Comparison of ENCODE assay signal across 17 mouse cellular contexts in the genomic region with DNA sequence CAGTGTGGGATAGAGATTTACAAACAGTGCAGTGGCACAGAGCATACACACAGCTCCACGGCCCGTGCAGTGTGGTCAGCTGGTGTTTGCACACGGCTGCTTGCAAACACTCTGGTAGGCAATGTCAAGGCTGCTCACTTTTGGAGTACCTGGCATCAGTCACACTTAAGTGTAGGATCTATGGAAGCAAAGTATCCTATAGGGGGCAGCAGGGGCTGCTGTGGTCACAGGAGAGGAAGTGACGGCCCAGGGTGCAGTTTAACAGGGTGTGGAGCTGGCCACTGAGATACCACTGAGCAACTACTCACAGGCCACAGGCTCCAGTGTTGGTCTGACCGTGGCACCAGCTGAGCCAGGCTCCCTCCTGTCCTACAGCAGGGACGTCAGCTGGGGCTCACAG. TPM values are rescaled to one million over a fixed set of nuclear protein-coding genes. Genes with fewer than 3 reads are reported as not detected.
DNase-seq lines count a peak whose midpoint lies in the region; ATAC-seq and TF ChIP-seq lines count a peak whose summit lies in the region.
"Had no signal": no experiment of that assay in that cellular context is flagged by ENCODE, and none has a peak within 500 bp of the region (broad histone marks: within the 10 kb centered on the region; RNA-seq: fewer than 3 reads in every experiment).

No protein-coding gene starts in this region.

- DNase-seq in heart, postnatal 0 days (ENCODE audit: low spot score), result no peak
- DNase-seq in 416B (ENCODE audit: low read depth), result peak; percentile 73
- DNase-seq in brain, embryonic 14.5 days (ENCODE audit: low read depth), result no peak
- peak; percentile 38 for DNase-seq in lung, postnatal 10 days
- DNase-seq in testis, postnatal 14 days (ENCODE audit: low spot score), result no peak
- no peak for DNase-seq in thymus, postnatal 0 days (ENCODE audit: low spot score)
- DNase-seq: adrenal gland, postnatal 36 days; cerebellum, postnatal 14 days; kidney, adult 9 months; midbrain, embryonic 14.5 days; retina, postnatal 1 day; thymus, postnatal 14 days had no signal

- TF ChIP-seq POLR2A in brain, embryonic 14.5 days (IDR thresholded peaks at IDR 0.05; ENCODE audit: borderline replicate concordance, extremely low read depth, insufficient read depth, insufficient read length, poor library complexity, severe bottlenecking), result no peak

- TF ChIP-seq CTCF in heart, postnatal 0 days (IDR thresholded peaks at IDR 0.05; ENCODE audit: low read depth), result 0 out of 2 replicates have a peak, but pooled peaks have one; percentile 15
- peak; percentile 21; the same call in 1 of the 2 replicates for TF ChIP-seq CTCF in brain, embryonic 14.5 days (IDR thresholded peaks at IDR 0.05; ENCODE audit: borderline replicate concordance, extremely low read depth, insufficient read depth, insufficient read length)

- no peaks in the 10 kb centered on the region for H3K4me1 ChIP-seq in heart, postnatal 0 days (ENCODE audit: control insufficient read depth, insufficient read depth)
- no peaks in the 10 kb centered on the region for H3K4me1 ChIP-seq in heart, embryonic 11.5 days (ENCODE audit: control insufficient read depth, insufficient read depth, low read length)
- H3K4me1 ChIP-seq: hindbrain, embryonic 12.5 days; neural tube, embryonic 12.5 days had no signal

- no peak overlapping the region for H3K4me2 ChIP-seq in heart, postnatal 0 days (ENCODE audit: low read depth, low read length)
- no peak overlapping the region for H3K4me2 ChIP-seq in heart, embryonic 11.5 days
- H3K4me2 ChIP-seq: hindbrain, embryonic 12.5 days; neural tube, embryonic 12.5 days had no signal

- H3K27ac ChIP-seq in heart, postnatal 0 days (ENCODE audit: low read depth), result no peak overlapping the region
- no peak overlapping the region for H3K27ac ChIP-seq in heart, embryonic 11.5 days (ENCODE audit: low read depth, low read length)
- H3K27ac ChIP-seq: hindbrain, embryonic 12.5 days; neural tube, embryonic 12.5 days had no signal

- 79% methylated on average over 6 of the region's 6 CpGs for WGBS in heart, postnatal 0 days
- whole genome bisulfite sequencing in heart, embryonic 11.5 days (ENCODE audit: insufficient replicate concordance), result 77% methylated on average over 6 of the region's 6 CpGs

- no peak; the same call in 1 of the 2 replicates for ATAC-seq in heart, postnatal 0 days (ENCODE audit: insufficient read depth, low read depth)
- no peak for ATAC-seq in heart, embryonic 11.5 days (replicated peaks; ENCODE audit: insufficient number of reproducible peaks, low FRiP score, low TSS enrichment)
- no peak for ATAC-seq in frontal cortex, adult (ENCODE audit: low TSS enrichment)

- H3K27me3 ChIP-seq in heart, postnatal 0 days (ENCODE audit: control insufficient read depth, insufficient read depth, low read length), result no peaks in the 10 kb centered on the region
- no peaks in the 10 kb centered on the region for H3K27me3 ChIP-seq in heart, embryonic 11.5 days (ENCODE audit: control insufficient read depth, insufficient read depth, low read length)
- H3K27me3 ChIP-seq: hindbrain, embryonic 12.5 days; neural tube, embryonic 12.5 days had no signal

- H3K9ac ChIP-seq in heart, postnatal 0 days (replicated peaks; ENCODE audit: low read depth, low read length), result no peak overlapping the region
- H3K9ac ChIP-seq in heart, embryonic 11.5 days (ENCODE audit: low read depth, low read length), result no peak overlapping the region
- H3K9ac ChIP-seq: hindbrain, embryonic 12.5 days; neural tube, embryonic 12.5 days had no signal

- H3K4me3 ChIP-seq in heart, postnatal 0 days (ENCODE audit: low read depth, low read length), result no peak overlapping the region
- H3K4me3 ChIP-seq in heart, embryonic 11.5 days (ENCODE audit: low read depth, low read length), result no peak overlapping the region
- H3K4me3 ChIP-seq: erythroblast, embryonic 14.5 days; hindbrain, embryonic 12.5 days; neural tube, embryonic 12.5 days had no signal

- H3K9me3 ChIP-seq in heart, postnatal 0 days (replicated peaks; ENCODE audit: control insufficient read depth, low read length), result no peaks in the 10 kb centered on the region
- H3K9me3 ChIP-seq in heart, embryonic 11.5 days (replicated peaks; ENCODE audit: control insufficient read depth, low read length), result no peaks in the 10 kb centered on the region
- H3K9me3 ChIP-seq: hindbrain, embryonic 12.5 days; neural tube, embryonic 12.5 days had no signal

- H3K36me3 ChIP-seq in heart, postnatal 0 days (replicated peaks; ENCODE audit: control insufficient read depth, insufficient read depth, low read length), result peaks cover 93% of the 10 kb centered on the region
- H3K36me3 ChIP-seq in heart, embryonic 11.5 days (ENCODE audit: control insufficient read depth, insufficient read depth, low read length), result peaks cover 36% of the 10 kb centered on the region

- no peak for TF ChIP-seq EP300 in heart, postnatal 0 days (IDR thresholded peaks at IDR 0.05; ENCODE audit: low read depth)

RNA-seq across cellular contexts. Expression of a gene that starts 49.2 kb away (rescaled TPM):
- 119 and 147 TPM in 2 replicates for total RNA-seq in heart, postnatal 0 days (2014; rRNA removed; ENCODE audit: low replicate concordance)
- 13.9 and 18.2 TPM in 2 replicates for polyA plus RNA-seq in heart, postnatal 0 days (2015; fragmentation: Nextera tagmentation; extraction: Ambion mirVana)
- 25.4 and 33.2 TPM in 2 replicates for polyA plus RNA-seq in heart, embryonic 11.5 days (2014; fragmentation: Nextera tagmentation; extraction: Ambion mirVana)
- 236 and 250 TPM in 2 replicates for polyA plus RNA-seq in brain, embryonic 14.5 days (2012; rRNA removed)
- 4.3 and 4.9 TPM in 2 replicates for polyA plus RNA-seq in thymus, postnatal 0 days (2015; fragmentation: Nextera tagmentation; extraction: Ambion mirVana)

RNA-seq across cellular contexts. Expression of a gene that starts 57.5 kb away (rescaled TPM):
- 7.5 TPM in 1 of 2 replicates, not detected in the other for total RNA-seq in heart, postnatal 0 days (2014; rRNA removed; ENCODE audit: low replicate concordance)
- 0.78 and 0.90 TPM in 2 replicates for polyA plus RNA-seq in heart, postnatal 0 days (2015; fragmentation: Nextera tagmentation; extraction: Ambion mirVana)
- 1.3 and 2.2 TPM in 2 replicates for polyA plus RNA-seq in heart, embryonic 11.5 days (2014; fragmentation: Nextera tagmentation; extraction: Ambion mirVana)
- polyA plus RNA-seq in brain, embryonic 14.5 days (2012; rRNA removed), result 6.7 and 7.9 TPM in 2 replicates
- 0.93 and 1.0 TPM in 2 replicates for polyA plus RNA-seq in thymus, postnatal 0 days (2015; fragmentation: Nextera tagmentation; extraction: Ambion mirVana)
- total RNA-seq: adrenal gland, postnatal 36 days had no signal

Comparison
In these comparisons a context has a peak if more than half of its experiments do, and no peak if none do; other contexts are left out.
1. DNase-seq: peak in 416B (single experiment) and lung, postnatal 10 days (single experiment); none in heart, postnatal 0 days (single experiment), brain, embryonic 14.5 days (single experiment), testis, postnatal 14 days (single experiment) and thymus, postnatal 0 days (single experiment).